Mouse (Mus musculus) kidney, postnatal 0 days (tissue): ENCODE data around the gene Utrn. TPM values are rescaled to one million over a fixed set of nuclear protein-coding genes. Genes with fewer than 3 reads are reported as not detected.
A peak's percentile ranks its signal among the peaks of the same experiment; 100 is the strongest.

Experiments used
- ATAC-seq: fragments of 200-750 bp; cut with Nextera tagmentation; replicated peaks from 2 replicates; pipeline ENCODE4 v1.8.0; 2017; ENCODE audit warnings: low read depth, moderate number of reproducible peaks, moderate TSS enrichment, moderate library complexity; ENCODE audit not compliant: low FRiP score
- DNase-seq: peaks from one replicate; pipeline ENCODE4 v3.0.0-alpha.2; 2016; ENCODE audit warnings: low spot score
- H3K27ac ChIP-seq: fragments of 300-500 bp; sonication (generic); 2 replicates; pipeline ENCODE4 v1.5.1; 2014; ENCODE audit warnings: mild to moderate bottlenecking
- H3K27me3 ChIP-seq: fragments of 300-500 bp; sonication (generic); 2 replicates; pipeline ENCODE4 v1.6.1; 2014; ENCODE audit warnings: low read length, mixed read lengths; ENCODE audit not compliant: insufficient read depth
- H3K36me3 ChIP-seq: fragments of 300-500 bp; sonication (generic); 2 replicates; pipeline ENCODE4 v1.6.1; 2014; ENCODE audit warnings: low read length, mixed read lengths; ENCODE audit not compliant: insufficient read depth
- H3K4me1 ChIP-seq: fragments of 300-500 bp; sonication (generic); replicated peaks from 2 replicates; pipeline ENCODE4 v1.6.1; 2014; ENCODE audit warnings: antibody characterized with exemption, low read length, mixed read lengths; ENCODE audit not compliant: insufficient read depth
- H3K4me2 ChIP-seq: fragments of 300-500 bp; sonication (generic); 2 replicates; pipeline ENCODE4 v1.6.1; 2014; ENCODE audit warnings: mild to moderate bottlenecking, low read length, moderate library complexity, mixed read lengths
- H3K4me3 ChIP-seq: fragments of 300-500 bp; sonication (generic); replicated peaks from 2 replicates; pipeline ENCODE4 v1.5.1; 2014; ENCODE audit warnings: low read depth, low read length
- H3K9ac ChIP-seq: fragments of 300-500 bp; sonication (generic); 2 replicates; pipeline ENCODE4 v1.6.1; 2014; ENCODE audit warnings: low read depth, low read length
- H3K9me3 ChIP-seq: fragments of 300-500 bp; sonication (generic); replicated peaks from 2 replicates; pipeline ENCODE4 v1.6.1; 2016; ENCODE audit warnings: low read length, inconsistent platforms, mixed read lengths
- CTCF ChIP-seq: IDR thresholded peaks from 2 replicates; pipeline ENCODE4 v1.5.1; 2016; ENCODE audit warnings: antibody characterized with exemption, low read depth, mild to moderate bottlenecking, moderate library complexity
- WGBS: fragments of 180-500 bp; shearing (Covaris S2); extraction: QIAGEN DNeasy Blood & Tissue Kit; methylation state at CpG from one replicate; pipeline ENCODE4 v1.1.7; 2014; 5-methylcytosine and 5-hydroxymethylcytosine counted together
- polyA plus RNA-seq: library from polyadenylated mRNA; unstranded; fragments of >200 nt; fragmentation: Nextera tagmentation; extraction: Ambion mirVana; gene quantifications from 2 replicates; pipeline ENCODE4 v1.2.1, GENCODE M21; 2015

The Utrn gene
- polyA plus RNA-seq, 1 experiment from 2014 or later, result 59.0 TPM

DNA sequence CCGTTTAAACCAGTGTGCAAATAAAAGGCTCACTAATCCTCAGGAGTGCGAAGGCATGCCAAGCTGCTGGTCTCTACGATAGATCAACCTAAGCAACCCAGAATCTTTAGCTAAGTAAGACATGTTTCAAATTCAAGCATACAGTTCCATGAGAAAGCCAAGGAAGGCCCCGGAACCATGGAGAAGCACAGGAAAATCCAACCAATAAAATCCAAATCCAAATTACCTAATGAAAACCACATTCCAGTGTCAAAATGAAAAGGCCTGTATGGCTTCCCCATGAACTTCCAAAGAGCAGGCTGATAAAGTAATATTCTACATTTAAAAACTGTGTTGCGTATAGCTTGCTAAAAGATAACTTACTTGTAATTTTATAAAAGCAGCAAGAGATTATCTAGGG is 317.4 kb downstream of the Utrn start:
- DNase-seq (no peak), ATAC-seq (no peak)

GRCm38 (mm10) chr10:12549945-12550540 is 319.1 kb downstream of the Utrn start:
- Histone ChIP-seq H3K9me3 (no peaks in the 10 kb centered on the region), H3K4me3 (no peak overlapping the region), H3K9ac (no peak overlapping the region), H3K36me3 (no peaks in the 10 kb centered on the region), H3K27ac (no peak overlapping the region), H3K4me2 (no peak overlapping the region), H3K27me3 (no peaks in the 10 kb centered on the region), H3K4me1 (peaks cover 21% of the 10 kb centered on the region)
- ATAC-seq, result no peak
- DNase-seq, result peak; percentile 21
- no peak for TF ChIP-seq CTCF
- WGBS, result 67% methylated on average over 1 of the region's 1 CpGs

More for the DNA sequence above, 317.4 kb downstream of the Utrn start:
- Histone ChIP-seq H3K36me3 (no peaks in the 10 kb centered on the region), H3K9ac (no peak overlapping the region), H3K27me3 (no peaks in the 10 kb centered on the region), H3K9me3 (no peaks in the 10 kb centered on the region), H3K4me2 (no peak overlapping the region), H3K4me3 (no peak overlapping the region), H3K27ac (no peak overlapping the region), H3K4me1 (peaks cover 21% of the 10 kb centered on the region)
- 86% methylated on average over 5 of the region's 5 CpGs for WGBS
- no peak for TF ChIP-seq CTCF

GRCm38 (mm10) chr10:12549261-12549660 is 319.9 kb downstream of the Utrn start:
- no peak for TF ChIP-seq CTCF
- Histone ChIP-seq H3K9me3 (no peaks in the 10 kb centered on the region), H3K27ac (no peak overlapping the region), H3K4me3 (no peak overlapping the region; the same call in 1 of the 2 replicates), H3K4me1 (peaks cover 21% of the 10 kb centered on the region), H3K4me2 (peak overlapping the region; percentile 55), H3K36me3 (no peaks in the 10 kb centered on the region), H3K27me3 (no peaks in the 10 kb centered on the region), H3K9ac (no peak overlapping the region)
- no peak for ATAC-seq
- 25% methylated on average over 5 of the region's 5 CpGs for WGBS
- no peak for DNase-seq

DNA sequence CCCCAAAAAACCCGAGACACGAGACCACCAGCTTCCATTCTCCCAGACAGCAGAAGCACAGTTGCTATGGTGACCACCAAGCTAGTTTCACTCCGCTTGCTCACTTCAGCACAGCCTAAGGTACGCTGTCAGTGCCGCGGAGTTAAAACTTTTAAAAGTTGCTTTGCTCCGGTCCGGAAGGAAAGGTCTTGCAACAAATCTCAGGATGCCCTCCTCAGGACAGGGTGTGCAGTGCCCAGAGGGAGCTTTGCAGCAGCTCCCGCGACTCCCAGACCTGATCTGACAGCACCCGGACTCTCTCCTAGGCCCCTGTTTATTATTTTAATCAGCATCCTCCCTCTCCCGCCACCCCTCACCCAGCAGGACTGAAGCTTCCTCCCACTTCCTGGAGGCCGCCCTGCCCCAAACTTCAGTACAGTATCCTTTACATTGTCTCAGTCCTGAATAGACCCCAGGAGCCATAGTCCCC is 320.5 kb downstream of the Utrn start:
- peak overlapping the region; percentile 57; the same call in 1 of the 2 replicates for H3K27ac ChIP-seq

GRCm38 (mm10) chr10:12547037-12547625 is 322.0 kb downstream of the Utrn start:
- Histone ChIP-seq H3K9ac (0 out of 2 replicates have a peak overlapping the region, but pooled peaks have one; percentile 15), H3K4me1 (peaks cover 18% of the 10 kb centered on the region), H3K27ac (no peak overlapping the region), H3K9me3 (no peaks in the 10 kb centered on the region), H3K4me2 (peak overlapping the region; percentile 48), H3K27me3 (no peaks in the 10 kb centered on the region), H3K4me3 (peak overlapping the region; percentile 23), H3K36me3 (no peaks in the 10 kb centered on the region)
- TF ChIP-seq CTCF, result no peak
- 29% methylated on average over 6 of the region's 6 CpGs for WGBS
- ATAC-seq (no peak), DNase-seq (peak; percentile 40)

More for the DNA sequence above, 320.5 kb downstream of the Utrn start:
- H3K4me2 ChIP-seq, result peak overlapping the region; percentile 55
- H3K4me1 ChIP-seq, result peaks cover 21% of the 10 kb centered on the region
- ATAC-seq (peak; percentile 84), DNase-seq (peak; percentile 86)
- no peaks in the 10 kb centered on the region for H3K27me3 ChIP-seq
- TF ChIP-seq CTCF, result peak; percentile 39; the same call in 1 of the 2 replicates
- H3K9ac ChIP-seq, result peak overlapping the region; percentile 18; the same call in 1 of the 2 replicates
- H3K36me3 ChIP-seq, result no peaks in the 10 kb centered on the region
- under 1% methylated on average over 13 of the region's 13 CpGs for WGBS
- H3K4me3 ChIP-seq, result peak overlapping the region; percentile 37
- no peaks in the 10 kb centered on the region for H3K9me3 ChIP-seq

- peak; percentile 15 for DNase-seq
- no peak for TF ChIP-seq CTCF
- peaks cover 18% of the 10 kb centered on the region for H3K4me1 ChIP-seq
- ATAC-seq, result no peak
- WGBS, result 54% methylated on average over 2 of the region's 2 CpGs
- H3K4me2 ChIP-seq, result no peak overlapping the region
- no peak overlapping the region for H3K27ac ChIP-seq
- H3K4me3 ChIP-seq, result no peak overlapping the region
- H3K9ac ChIP-seq, result no peak overlapping the region
- H3K9me3 ChIP-seq, result no peaks in the 10 kb centered on the region
- no peaks in the 10 kb centered on the region for H3K27me3 ChIP-seq
- no peaks in the 10 kb centered on the region for H3K36me3 ChIP-seq
Measured at GRCm38 (mm10) chr10:12545440-12545839, 323.7 kb downstream of the Utrn start.
